Mouse (Mus musculus) ES-Bruce4 (cell line): ENCODE data around the gene Sox6. TPM values are rescaled to one million over a fixed set of nuclear protein-coding genes. Genes with fewer than 3 reads are reported as not detected.

Experiments used
- H3K27ac ChIP-seq: 2 replicates; pipeline ENCODE4 v1.5.1; 2012; ENCODE audit warnings: low read length, inconsistent platforms; ENCODE audit not compliant: insufficient read depth
- H3K27me3 ChIP-seq: 2 replicates; pipeline ENCODE4 v1.6.1; 2012; ENCODE audit warnings: mild to moderate bottlenecking, low read length, inconsistent platforms; ENCODE audit not compliant: control insufficient read depth, poor library complexity, insufficient read depth, severe bottlenecking
- H3K36me3 ChIP-seq: 2 replicates; pipeline ENCODE4 v1.6.1; 2012; ENCODE audit warnings: inconsistent platforms, mild to moderate bottlenecking, low read length, moderate library complexity; ENCODE audit not compliant: control insufficient read depth, poor library complexity, insufficient read depth, severe bottlenecking
- H3K4me1 ChIP-seq: one replicate; pipeline ENCODE4 v1.8.1; 2011; ENCODE audit warnings: low read length; ENCODE audit not compliant: control insufficient read depth, insufficient read depth
- H3K4me3 ChIP-seq: 2 replicates; pipeline ENCODE4 v1.5.1; 2011; ENCODE audit warnings: low read depth, mild to moderate bottlenecking, low read length
- H3K9ac ChIP-seq: 2 replicates; pipeline ENCODE4 v1.6.1; 2012; ENCODE audit warnings: low read depth, mild to moderate bottlenecking, inconsistent platforms; ENCODE audit not compliant: poor library complexity, severe bottlenecking
- H3K9me3 ChIP-seq: replicated peaks from 2 replicates; pipeline ENCODE4 v1.6.1; 2012; ENCODE audit warnings: mild to moderate bottlenecking, low read length, inconsistent platforms; ENCODE audit not compliant: control insufficient read depth, poor library complexity, insufficient read depth, severe bottlenecking
- CTCF ChIP-seq: IDR thresholded peaks from one replicate; pipeline ENCODE4 v1.8.1; 2011; ENCODE audit warnings: low read depth, low read length
- EP300 ChIP-seq: IDR thresholded peaks from 2 replicates; pipeline ENCODE4 v1.6.1; 2011; ENCODE audit warnings: low read depth, low read length; ENCODE audit not compliant: insufficient read depth
- POLR2A ChIP-seq: IDR thresholded peaks from one replicate; pipeline ENCODE4 v1.8.1; 2011; ENCODE audit warnings: low read length; ENCODE audit not compliant: insufficient read depth
- polyA plus RNA-seq: library from polyadenylated mRNA; stranded (reverse); fragments of >200 nt; gene quantifications from 2 replicates; pipeline ENCODE4 v1.2.4, GENCODE M21; 2011; ENCODE audit warnings: low read depth; ENCODE audit not compliant: missing spikeins, insufficient read depth, insufficient read length

Sox6 gene
- polyA plus RNA-seq, 1 experiment, result 0.88 TPM

GRCm38 (mm10) chr7:115751083-115751482 is 287.5 kb downstream of the Sox6 start:
- no peak overlapping the region for H3K4me3 ChIP-seq
- no peaks in the 10 kb centered on the region for H3K4me1 ChIP-seq
- H3K27ac ChIP-seq, result no peak overlapping the region
- TF ChIP-seq EP300 (no peak), POLR2A (no peak), CTCF (no peak)
- H3K9me3 ChIP-seq, result no peaks in the 10 kb centered on the region
- H3K36me3 ChIP-seq, result no peaks in the 10 kb centered on the region
- H3K27me3 ChIP-seq, result no peaks in the 10 kb centered on the region
- no peak overlapping the region for H3K9ac ChIP-seq

- H3K4me3 ChIP-seq, result no peak overlapping the region
- TF ChIP-seq CTCF, result no peak
- TF ChIP-seq EP300, result no peak
- TF ChIP-seq POLR2A, result no peak
- no peak overlapping the region for H3K27ac ChIP-seq
- no peaks in the 10 kb centered on the region for H3K4me1 ChIP-seq
- H3K36me3 ChIP-seq, result no peaks in the 10 kb centered on the region
- no peak overlapping the region for H3K9ac ChIP-seq
- no peaks in the 10 kb centered on the region for H3K27me3 ChIP-seq
- no peaks in the 10 kb centered on the region for H3K9me3 ChIP-seq
These were observed 288.2 kb downstream of the Sox6 start for GRCm38 (mm10) chr7:115750275-115750825.

DNA sequence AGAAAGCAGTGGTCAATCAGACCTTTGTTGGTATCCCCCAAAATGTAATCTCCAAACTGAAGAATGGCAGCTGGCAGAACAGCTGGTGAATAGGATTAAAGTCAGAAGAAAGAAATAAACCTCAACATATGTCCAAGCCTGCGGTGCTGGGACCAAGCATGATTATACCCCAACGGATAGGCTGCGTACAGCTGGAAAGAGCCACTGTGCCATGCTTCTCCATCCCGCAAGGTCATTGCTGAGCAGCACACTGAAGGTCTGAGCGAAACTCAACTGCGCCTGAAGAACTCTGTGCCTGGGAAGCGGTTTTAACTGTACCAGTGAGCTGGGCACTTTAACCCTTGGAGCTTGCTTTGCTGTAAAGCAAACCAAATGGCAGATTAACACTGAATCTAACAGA is 291.1 kb downstream of the Sox6 start:
- no peaks in the 10 kb centered on the region for H3K27me3 ChIP-seq
- no peak for TF ChIP-seq CTCF
- no peak for TF ChIP-seq EP300
- TF ChIP-seq POLR2A, result no peak
- H3K4me3 ChIP-seq, result no peak overlapping the region
- no peaks in the 10 kb centered on the region for H3K4me1 ChIP-seq
- no peaks in the 10 kb centered on the region for H3K9me3 ChIP-seq
- H3K27ac ChIP-seq, result no peak overlapping the region
- no peak overlapping the region for H3K9ac ChIP-seq
- H3K36me3 ChIP-seq, result no peaks in the 10 kb centered on the region

- Histone ChIP-seq H3K4me3 (no peak overlapping the region), H3K36me3 (no peaks in the 10 kb centered on the region), H3K9me3 (no peaks in the 10 kb centered on the region), H3K4me1 (no peaks in the 10 kb centered on the region), H3K27me3 (no peaks in the 10 kb centered on the region), H3K27ac (no peak overlapping the region), H3K9ac (no peak overlapping the region)
- TF ChIP-seq CTCF, result no peak
- TF ChIP-seq POLR2A, result no peak
- TF ChIP-seq EP300, result no peak
These were observed 292.8 kb downstream of the Sox6 start for GRCm38 (mm10) chr7:115745672-115746253.

DNA sequence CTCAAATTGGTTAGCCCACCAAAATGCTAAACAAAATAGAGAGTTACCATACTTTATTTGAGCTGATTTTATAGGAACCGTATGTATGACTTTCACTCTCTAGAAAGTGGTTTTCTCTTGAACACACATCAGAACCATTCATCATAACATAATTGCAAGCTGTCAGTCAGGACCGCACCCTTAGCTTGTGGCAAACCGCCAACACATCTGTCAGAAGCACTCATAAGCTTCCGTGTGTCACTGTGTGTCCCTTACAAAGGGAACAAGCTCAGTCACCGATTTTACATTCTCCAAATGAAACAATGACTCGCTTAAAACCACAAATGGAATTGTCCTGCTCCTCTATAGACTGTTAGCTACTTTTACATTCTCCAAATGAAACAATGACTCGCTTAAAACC is 304.5 kb downstream of the Sox6 start:
- no peak overlapping the region for H3K4me3 ChIP-seq
- H3K9ac ChIP-seq, result no peak overlapping the region
- H3K27ac ChIP-seq, result no peak overlapping the region
- no peaks in the 10 kb centered on the region for H3K9me3 ChIP-seq
- H3K36me3 ChIP-seq, result no peaks in the 10 kb centered on the region
- no peaks in the 10 kb centered on the region for H3K27me3 ChIP-seq
- TF ChIP-seq EP300 (no peak), CTCF (no peak), POLR2A (no peak)
- no peaks in the 10 kb centered on the region for H3K4me1 ChIP-seq

DNA sequence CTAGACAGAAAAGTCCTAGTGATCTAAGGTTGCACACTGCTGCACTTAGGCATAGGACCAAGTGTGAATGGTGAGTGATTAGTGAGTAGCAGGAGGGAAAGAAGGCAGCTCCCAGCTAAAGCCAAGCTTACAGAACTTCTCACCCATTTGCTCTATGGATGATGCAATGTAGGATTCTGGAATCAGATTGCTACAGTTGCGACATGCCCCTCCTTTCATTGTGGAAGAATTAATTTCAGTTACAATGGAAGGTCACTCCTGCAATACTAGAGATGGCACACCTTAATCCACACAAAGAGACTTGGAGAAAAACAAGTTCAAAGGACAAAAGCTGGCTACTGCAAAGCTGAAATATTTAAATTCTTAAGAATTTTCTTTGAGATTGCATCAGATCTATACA is 305.8 kb downstream of the Sox6 start:
- no peaks in the 10 kb centered on the region for H3K9me3 ChIP-seq
- TF ChIP-seq POLR2A (no peak), EP300 (no peak), CTCF (no peak)

More for the DNA sequence above, 305.8 kb downstream of the Sox6 start:
- no peaks in the 10 kb centered on the region for H3K36me3 ChIP-seq
- 0 out of 2 replicates have a peak overlapping the region, but pooled peaks have one; percentile 24 for H3K27ac ChIP-seq
- no peak overlapping the region for H3K4me3 ChIP-seq
- H3K4me1 ChIP-seq, result no peaks in the 10 kb centered on the region
- no peaks in the 10 kb centered on the region for H3K27me3 ChIP-seq
- H3K9ac ChIP-seq, result no peak overlapping the region
